Mouse (Mus musculus): ENCODE results near the gene Knstrn. TPM values are rescaled to one million over a fixed set of nuclear protein-coding genes. Genes with fewer than 3 reads are reported as not detected.

Gene Knstrn
- 6.7 TPM for polyA plus RNA-seq (2017; shearing (Covaris generic))

DNA sequence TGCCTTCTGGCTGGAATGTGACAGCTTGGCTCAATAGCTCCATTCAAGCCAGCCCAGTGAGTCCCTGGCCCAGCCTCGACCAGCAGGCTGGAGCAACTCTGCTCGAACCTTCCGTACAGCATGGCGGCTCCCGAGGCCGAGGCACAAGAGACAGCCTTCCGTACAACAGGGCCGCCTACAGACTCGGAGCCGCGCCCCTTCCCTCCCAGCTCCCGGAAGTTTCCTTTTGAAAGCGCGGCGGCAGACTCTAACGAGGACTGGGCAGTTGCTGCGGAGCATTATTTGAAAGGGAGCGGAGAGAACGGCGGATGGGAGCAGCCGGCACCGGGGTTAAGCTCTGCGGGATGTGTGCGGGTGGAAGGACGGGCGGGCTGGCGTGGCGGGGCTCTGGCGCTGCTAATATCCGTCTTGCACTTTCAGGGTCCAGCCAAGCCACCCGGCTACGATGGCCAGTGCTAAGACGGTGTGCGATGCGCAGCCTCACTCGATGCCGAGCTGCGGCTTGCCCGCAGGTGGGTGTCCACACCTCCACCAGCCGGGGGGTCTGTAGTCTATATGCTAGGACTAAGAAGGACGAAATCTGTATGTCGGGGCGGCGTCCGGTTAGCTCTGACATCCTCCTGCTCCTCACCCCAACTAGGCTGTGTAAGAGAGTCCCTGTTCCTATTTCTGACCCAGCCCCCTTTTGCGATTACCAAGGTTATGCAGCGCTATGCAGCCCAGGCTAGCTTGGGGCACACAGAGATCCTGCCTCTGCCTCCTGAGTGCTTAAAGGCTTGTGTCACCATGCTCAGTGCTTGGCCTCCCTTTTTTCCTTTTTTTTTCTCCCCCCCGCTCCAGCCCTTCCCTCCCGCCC, at the start of gene Knstrn:
Knstrn (plus strand) TSS at position 23 of the 856 bp plus-strand sequence.

DNA sequence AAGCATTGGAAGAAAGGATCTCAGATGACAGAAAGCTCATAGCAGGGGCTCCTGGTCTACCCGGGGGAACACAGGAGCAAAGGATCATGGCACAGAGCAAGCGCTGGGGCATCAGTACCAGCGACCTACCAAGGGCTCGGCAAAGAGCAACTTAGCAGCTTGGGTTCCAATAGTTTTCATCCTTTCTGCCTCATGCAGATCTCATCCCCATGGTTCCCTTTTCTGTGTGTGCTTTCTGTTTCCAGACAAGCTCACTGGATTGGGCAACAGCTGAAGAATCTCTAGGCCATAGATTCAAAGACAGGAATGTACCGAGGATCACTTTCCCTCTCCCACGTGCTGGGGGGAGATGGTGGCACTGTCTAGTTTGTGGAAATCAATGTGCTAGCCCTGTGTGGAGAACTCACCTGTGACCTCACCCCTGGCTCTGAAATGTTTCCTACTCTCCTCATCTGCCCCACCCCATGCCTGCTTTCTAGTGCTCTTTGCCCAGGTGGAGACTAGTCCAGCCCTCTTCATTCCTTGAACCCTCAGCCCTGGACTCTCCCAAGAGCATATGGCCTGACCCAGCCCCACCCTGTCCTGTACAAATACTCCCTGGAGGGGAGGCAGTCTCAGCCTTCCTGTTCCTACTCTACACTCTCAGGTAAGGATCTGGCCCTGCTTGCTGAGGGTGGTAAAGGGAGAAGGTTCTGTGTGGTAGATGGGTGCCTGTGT, 41.5 kb upstream of the Knstrn start, which contains the start of gene Phgr1:
Phgr1 (plus strand) TSS at position 612 of the 717 bp plus-strand sequence.

DNA sequence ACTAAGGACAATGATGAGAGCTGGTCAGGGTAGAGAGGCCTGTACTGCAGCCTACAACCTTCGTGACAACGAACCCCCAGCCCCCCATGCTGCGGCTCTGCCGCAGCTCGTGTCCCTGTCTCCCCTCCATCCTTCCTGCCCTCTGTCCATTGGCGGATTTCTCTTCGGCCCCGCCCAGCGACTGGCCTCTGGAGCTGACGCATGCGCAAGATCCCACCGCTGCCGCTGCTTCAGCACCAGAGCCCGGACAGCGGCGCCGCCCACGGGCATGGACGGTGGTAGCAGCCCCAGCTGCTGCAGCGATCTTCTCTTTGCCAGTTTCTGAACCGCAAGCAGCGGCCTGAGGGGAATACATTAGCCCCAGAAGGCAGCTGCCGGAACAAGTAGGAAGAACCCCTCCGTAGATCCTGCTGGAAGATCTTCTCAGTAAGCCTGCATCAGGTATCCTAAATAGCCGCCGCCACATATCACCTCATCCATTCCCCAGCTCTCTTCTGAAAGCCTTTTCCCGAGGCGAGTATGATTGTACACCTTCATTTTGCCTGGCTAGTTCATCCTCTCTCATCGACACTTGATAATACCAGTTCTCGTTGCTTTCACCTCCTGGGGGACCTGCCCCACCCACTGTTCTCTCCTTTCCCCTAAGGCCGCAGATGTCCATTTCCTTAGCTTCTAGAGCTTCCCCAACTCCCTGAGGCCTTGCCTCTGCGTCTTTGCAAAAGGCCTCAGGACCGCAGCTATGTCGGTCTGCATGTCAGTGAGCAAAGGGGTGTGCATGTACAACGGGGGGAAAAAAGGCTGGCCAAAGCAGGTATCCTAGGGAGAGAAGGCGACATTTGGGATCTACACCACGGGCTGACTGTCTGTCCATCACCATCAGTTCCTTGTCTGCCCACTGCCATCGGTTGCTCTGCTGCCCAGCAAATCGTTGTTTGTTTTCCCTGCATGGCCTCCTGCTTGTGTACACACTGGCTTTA, 34.0 kb upstream of the Knstrn start, which contains the start of gene Disp2:
Disp2 (plus strand) TSS at position 216 of the 977 bp plus-strand sequence.

DNA sequence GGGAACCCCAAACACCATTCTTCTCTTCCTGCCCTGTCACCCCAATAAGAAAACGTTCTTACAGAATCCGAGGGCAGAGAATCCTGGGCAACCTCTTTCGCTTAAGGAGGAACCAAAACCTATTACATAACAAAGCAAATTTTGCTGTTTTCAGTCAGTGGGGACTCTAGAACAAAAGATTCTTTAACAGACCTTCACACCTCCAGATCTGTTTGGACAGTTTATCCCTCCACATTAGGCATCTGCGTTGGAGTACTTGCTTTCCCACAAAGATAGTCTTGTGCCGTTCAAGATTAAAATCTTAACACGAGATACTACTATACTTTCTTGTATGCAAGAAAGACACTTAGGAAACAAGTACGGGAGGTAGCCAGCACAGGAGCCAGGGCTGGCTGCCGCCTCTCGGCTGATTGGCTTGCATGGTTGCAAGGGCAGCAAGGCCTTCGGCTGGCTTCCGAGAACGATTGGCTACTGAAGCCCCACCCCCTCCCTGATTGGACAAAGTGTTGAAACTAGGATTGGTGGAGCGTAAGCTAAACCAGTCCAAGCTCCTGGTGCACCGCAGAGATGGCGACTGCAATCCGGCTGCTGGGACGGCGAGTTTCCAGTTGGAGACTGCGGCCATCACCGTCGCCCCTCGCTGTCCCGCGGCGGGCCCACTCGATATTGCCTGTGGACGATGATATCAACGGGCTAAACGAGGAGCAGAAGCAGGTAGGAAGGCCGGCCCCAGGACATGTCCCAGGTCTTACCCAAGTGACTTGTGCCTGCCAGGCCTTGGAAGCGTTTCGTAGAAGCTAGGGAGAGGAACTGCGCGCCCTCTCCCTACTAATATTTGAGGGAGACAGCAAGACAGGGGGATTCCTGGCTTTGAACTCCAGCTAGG, 47.9 kb downstream of the Knstrn start, which contains the start of gene Ivd:
Ivd (plus strand) TSS at position 501 of the 886 bp plus-strand sequence.

DNA sequence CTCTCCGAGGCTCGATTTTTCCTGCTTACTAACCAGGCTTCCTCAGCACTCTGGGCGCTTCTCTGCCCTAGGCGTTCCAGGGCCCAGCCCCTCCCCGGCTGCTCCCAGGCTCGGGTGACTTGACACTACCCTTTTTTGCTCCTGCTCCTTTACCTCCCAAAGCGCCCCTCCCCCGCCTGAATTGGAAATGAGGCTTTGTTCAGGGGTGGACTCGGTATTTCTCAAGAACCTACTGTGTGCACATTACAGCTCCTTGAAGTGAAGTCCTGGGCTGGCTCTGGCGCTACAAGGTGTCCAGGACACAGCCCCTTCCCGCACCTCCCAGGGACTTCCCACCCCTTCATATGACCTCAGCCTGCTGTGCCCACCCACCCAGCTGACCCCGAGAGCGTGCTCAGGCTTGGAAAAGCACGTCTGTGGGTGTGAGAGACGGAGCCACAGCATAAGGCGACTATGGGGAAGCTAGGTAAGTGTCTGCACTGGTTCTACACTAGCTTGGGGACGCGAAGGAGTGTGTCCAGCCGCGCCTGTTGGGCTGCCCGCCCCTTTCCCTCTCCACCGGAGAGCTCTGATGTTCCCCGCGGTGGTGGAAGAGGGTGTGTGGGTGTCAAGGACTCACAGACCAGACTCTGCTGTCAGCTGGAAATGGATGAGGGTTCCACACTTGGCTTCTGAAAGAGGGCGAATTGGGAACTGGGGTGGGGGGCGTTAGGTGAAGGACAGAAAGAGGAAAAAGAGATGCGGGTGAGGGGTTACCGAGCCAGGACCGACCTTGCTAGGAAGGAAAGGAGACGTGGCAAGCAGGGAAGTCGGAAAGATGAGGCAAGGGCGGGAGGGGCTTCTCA, 86.4 kb downstream of the Knstrn start, which contains the start of gene Bahd1:
Bahd1 (plus strand) TSS at position 397 of the 845 bp plus-strand sequence.

Other genes with a start within 250 kb of the Knstrn start
- 2.7 TPM for gene Bub1b, start 215.8 kb upstream of the Knstrn start, polyA plus RNA-seq (2017; shearing (Covaris generic))
- gene Pak6, start 150.7 kb upstream of the Knstrn start, polyA plus RNA-seq (2017; shearing (Covaris generic)) = 7.0 TPM
- gene Ankrd63, start 110.0 kb upstream of the Knstrn start, polyA plus RNA-seq (2017; shearing (Covaris generic)) = not detected
- gene Plcb2, start 85.6 kb upstream of the Knstrn start, polyA plus RNA-seq (2017; shearing (Covaris generic)) = 11.2 TPM
- 16.6 TPM for gene Inafm2, start 68.2 kb upstream of the Knstrn start, polyA plus RNA-seq (2017; shearing (Covaris generic))
- not detected for gene Ccdc9b, start 51.3 kb upstream of the Knstrn start, polyA plus RNA-seq (2017; shearing (Covaris generic))
- not detected for gene Phgr1, start 41.2 kb upstream of the Knstrn start, polyA plus RNA-seq (2017; shearing (Covaris generic))
- gene Disp2, start 34.3 kb upstream of the Knstrn start, polyA plus RNA-seq (2017; shearing (Covaris generic)) = 0.69 TPM
- gene Ivd, start 48.0 kb downstream of the Knstrn start, polyA plus RNA-seq (2017; shearing (Covaris generic)) = 79.3 TPM
- gene Bahd1, start 86.4 kb downstream of the Knstrn start, polyA plus RNA-seq (2017; shearing (Covaris generic)) = 16.6 TPM
- not detected for gene Chst14, start 112.5 kb downstream of the Knstrn start, polyA plus RNA-seq (2017; shearing (Covaris generic))
- 11.3 TPM for gene Ccdc32, start 215.4 kb downstream of the Knstrn start, polyA plus RNA-seq (2017; shearing (Covaris generic))
- gene Rpusd2, start 220.8 kb downstream of the Knstrn start, polyA plus RNA-seq (2017; shearing (Covaris generic)) = 3.2 TPM
- gene Knl1, start 233.1 kb downstream of the Knstrn start, polyA plus RNA-seq (2017; shearing (Covaris generic)) = 1.2 TPM

Measured in effector memory CD4-positive, alpha-beta T cell, adult 7 months (primary cell).